In the genomic region with DNA sequence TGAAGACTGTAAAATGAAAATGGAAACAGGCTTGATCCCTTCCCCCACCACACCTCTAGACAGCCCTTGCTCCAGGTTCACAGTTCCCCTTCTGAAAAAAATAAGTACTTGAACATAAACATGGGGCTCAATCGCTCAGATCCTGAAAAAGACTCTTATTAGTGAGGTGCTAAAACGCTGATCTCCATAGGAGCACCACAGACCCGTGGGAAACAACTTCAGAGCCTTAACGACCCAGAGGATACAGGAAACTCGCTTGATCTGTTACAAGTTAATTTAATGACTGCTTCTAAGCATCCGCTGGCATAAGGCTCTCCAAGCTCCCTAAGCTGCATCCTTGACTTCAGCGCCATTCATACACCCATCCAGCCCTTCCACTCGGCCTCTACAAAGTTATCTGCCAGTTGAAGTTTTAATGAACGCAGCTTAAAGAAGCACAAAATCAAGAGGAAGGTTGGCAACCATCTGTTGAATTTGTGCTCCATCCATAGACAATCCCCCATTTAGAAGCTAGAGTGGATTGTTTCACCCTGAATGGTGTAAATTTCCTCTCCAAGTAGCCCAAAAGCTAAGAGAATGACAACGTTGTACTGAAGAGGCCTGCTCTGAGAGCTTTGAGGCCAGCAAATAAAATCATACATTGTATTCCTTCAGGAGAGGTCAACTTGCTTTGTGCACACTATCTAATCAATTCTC, we compare ENCODE assay signal across 16 mouse cellular contexts.
DNase-seq lines count a peak whose midpoint lies in the region; ATAC-seq and TF ChIP-seq lines count a peak whose summit lies in the region.
"Had no signal": no experiment of that assay in that cellular context is flagged by ENCODE, and none has a peak within 500 bp of the region (broad histone marks: within the 10 kb centered on the region; RNA-seq: fewer than 3 reads in every experiment).

No protein-coding gene starts in this region.

- H3K4me2 ChIP-seq in kidney, embryonic 16.5 days (replicated peaks; ENCODE audit: low read depth, low read length): no peak overlapping the region
- H3K4me2 ChIP-seq in neural tube, embryonic 13.5 days: no peak overlapping the region
- H3K4me2 ChIP-seq: forebrain, embryonic 13.5 days; neural tube, embryonic 12.5 days had no signal

- no peak for TF ChIP-seq CTCF in brain, embryonic 14.5 days (IDR thresholded peaks at IDR 0.05; ENCODE audit: borderline replicate concordance, extremely low read depth, insufficient read depth, insufficient read length)

- no peaks in the 10 kb centered on the region for H3K27me3 ChIP-seq in kidney, embryonic 16.5 days (ENCODE audit: insufficient read depth, low read length)
- no peaks in the 10 kb centered on the region; the same call in 1 of the 2 replicates for H3K27me3 ChIP-seq in embryonic facial prominence, embryonic 10.5 days (replicated peaks; ENCODE audit: low read depth, poor library complexity, severe bottlenecking)
- no peaks in the 10 kb centered on the region for H3K27me3 ChIP-seq in neural tube, embryonic 13.5 days
- H3K27me3 ChIP-seq: neural tube, embryonic 12.5 days had no signal

- H3K27ac ChIP-seq in kidney, embryonic 16.5 days (ENCODE audit: low read length): 0 out of 2 replicates have a peak overlapping the region, but pooled peaks have one; percentile 13
- H3K27ac ChIP-seq in embryonic facial prominence, embryonic 10.5 days (replicated peaks): peak overlapping the region; percentile 49
- H3K27ac ChIP-seq in neural tube, embryonic 13.5 days (replicated peaks): 0 out of 2 replicates have a peak overlapping the region, but pooled peaks have one; percentile 9
- H3K27ac ChIP-seq: forebrain, embryonic 13.5 days; neural tube, embryonic 12.5 days had no signal

- H3K9ac ChIP-seq in kidney, embryonic 16.5 days (replicated peaks; ENCODE audit: low read length): no peak overlapping the region
- H3K9ac ChIP-seq in neural tube, embryonic 13.5 days: no peak overlapping the region
- H3K9ac ChIP-seq: forebrain, embryonic 13.5 days; neural tube, embryonic 12.5 days had no signal

- ATAC-seq in kidney, embryonic 16.5 days (ENCODE audit: low FRiP score, low TSS enrichment): no peak
- ATAC-seq in neural tube, embryonic 13.5 days (ENCODE audit: low read depth): 0 out of 2 replicates have a peak, but pooled peaks have one; percentile 25

- 28% methylated on average over 10 of the region's 10 CpGs for WGBS in kidney, embryonic 16.5 days
- WGBS in embryonic facial prominence, embryonic 10.5 days: 27% methylated on average over 10 of the region's 10 CpGs
- WGBS in neural tube, embryonic 13.5 days: 10% methylated on average over 10 of the region's 10 CpGs

- no peaks in the 10 kb centered on the region for H3K36me3 ChIP-seq in kidney, embryonic 16.5 days (ENCODE audit: insufficient read depth, low read length)
- H3K36me3 ChIP-seq in embryonic facial prominence, embryonic 10.5 days (replicated peaks): no peaks in the 10 kb centered on the region
- no peaks in the 10 kb centered on the region for H3K36me3 ChIP-seq in neural tube, embryonic 13.5 days
- H3K36me3 ChIP-seq: neural tube, embryonic 12.5 days had no signal

- intact Hi-C loops in left cerebral cortex, postnatal 10 days (cut with DNase I): no loop called here

- DNase-seq in kidney, adult 8-10 months: no peak
- DNase-seq in brain, embryonic 14.5 days (ENCODE audit: low read depth): peak; percentile 59
- DNase-seq in embryonic facial prominence, embryonic 10.5 days (ENCODE audit: low spot score): no peak
- no peak for DNase-seq in left cerebral cortex, postnatal 10 days (ENCODE audit: extremely low spot score in 1 of 2, low spot score in 2 of 2)
- no peak for DNase-seq in heart, adult 11 months
- DNase-seq: cerebellum, postnatal 25 days; gastrocnemius, postnatal 10 days; heart, postnatal 14 days; kidney, postnatal 25 days; lung, postnatal 14 days; retina, postnatal 1 day; thymus, postnatal 14 days had no signal

- H3K9me3 ChIP-seq in kidney, embryonic 16.5 days (ENCODE audit: low read length): no peaks in the 10 kb centered on the region
- H3K9me3 ChIP-seq in embryonic facial prominence, embryonic 10.5 days: no peaks in the 10 kb centered on the region
- no peaks in the 10 kb centered on the region for H3K9me3 ChIP-seq in neural tube, embryonic 13.5 days
- H3K9me3 ChIP-seq: forebrain, embryonic 13.5 days; neural tube, embryonic 12.5 days had no signal

- H3K4me1 ChIP-seq in kidney, embryonic 16.5 days (ENCODE audit: insufficient read depth, low read length): peaks cover 18% of the 10 kb centered on the region
- H3K4me1 ChIP-seq in embryonic facial prominence, embryonic 10.5 days: peaks cover 34% of the 10 kb centered on the region
- H3K4me1 ChIP-seq in neural tube, embryonic 13.5 days (replicated peaks): peaks cover 40% of the 10 kb centered on the region

- H3K4me3 ChIP-seq in kidney, embryonic 16.5 days (ENCODE audit: low read length): no peak overlapping the region
- H3K4me3 ChIP-seq in embryonic facial prominence, embryonic 10.5 days: no peak overlapping the region
- H3K4me3 ChIP-seq in neural tube, embryonic 13.5 days: no peak overlapping the region
- H3K4me3 ChIP-seq: forebrain, embryonic 13.5 days; neural tube, embryonic 12.5 days had no signal

- no peak for TF ChIP-seq POLR2A in brain, embryonic 14.5 days (IDR thresholded peaks at IDR 0.05; ENCODE audit: borderline replicate concordance, extremely low read depth, insufficient read depth, insufficient read length, poor library complexity, severe bottlenecking)
